Mouse (Mus musculus) thymus, postnatal 0 days (tissue): Measurements from ENCODE around the gene Trarg1. TPM values are rescaled to one million over a fixed set of nuclear protein-coding genes. Genes with fewer than 3 reads are reported as not detected.
"Not testable (repeated sequence)": the region's sequence is repeated elsewhere in the genome, so short reads cannot be mapped to it uniquely, and the experiment has no call there.

Experiments used
- DNase-seq: peaks from one replicate; pipeline ENCODE4 v3.0.0-alpha.2; 2015; ENCODE audit warnings: low spot score
- polyA plus RNA-seq: library from polyadenylated mRNA; unstranded; fragments of >200 nt; fragmentation: Nextera tagmentation; extraction: Ambion mirVana; gene quantifications from 2 replicates; pipeline ENCODE4 v1.2.1, GENCODE M21; 2015

Gene Trarg1
- 1.6 and 1.9 TPM in 2 replicates for polyA plus RNA-seq

DNA sequence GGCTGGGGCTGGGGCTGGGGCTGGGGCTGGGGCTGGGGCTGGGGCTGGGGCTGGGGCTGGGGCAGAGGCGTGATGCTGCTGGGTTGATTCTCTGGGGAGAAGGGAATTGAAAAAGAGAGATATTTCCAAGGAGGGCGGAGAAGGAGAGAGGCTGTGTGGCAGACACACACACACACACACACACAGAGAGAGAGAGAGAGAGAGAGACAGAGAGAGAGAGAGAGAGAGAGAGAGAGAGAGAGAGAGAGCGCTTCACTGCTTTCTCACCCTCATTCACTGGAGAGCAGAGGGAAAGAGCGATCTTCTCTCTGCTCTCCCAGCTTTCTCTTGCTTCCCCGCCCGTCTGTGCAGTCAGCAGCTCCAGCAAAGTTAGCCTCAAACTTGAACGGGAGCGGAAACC, at the start of gene Trarg1:
Trarg1 (plus strand) TSS at position 301 of the 400 bp plus-strand sequence.
- not testable (repeated sequence) for DNase-seq

DNA sequence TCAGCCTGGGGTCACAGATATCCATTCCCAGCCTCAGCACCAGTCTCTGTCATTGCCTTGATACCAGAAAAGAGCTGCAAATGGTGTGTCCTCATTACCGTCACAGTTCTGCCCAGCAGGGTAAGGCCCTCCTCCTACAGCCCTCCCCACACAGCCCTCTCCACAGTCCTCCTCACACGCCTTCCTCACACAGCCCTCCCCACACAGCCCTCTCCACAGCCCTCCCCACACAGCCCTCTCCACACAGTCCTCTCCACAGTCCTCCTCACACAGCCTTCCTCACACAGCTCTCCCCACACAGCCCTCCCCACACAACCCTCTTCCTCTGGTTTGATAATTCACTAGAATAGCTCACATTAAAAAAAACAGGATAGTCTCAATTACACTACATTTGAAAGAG, 49.6 kb upstream of the Trarg1 start:
- no peak for DNase-seq

DNA sequence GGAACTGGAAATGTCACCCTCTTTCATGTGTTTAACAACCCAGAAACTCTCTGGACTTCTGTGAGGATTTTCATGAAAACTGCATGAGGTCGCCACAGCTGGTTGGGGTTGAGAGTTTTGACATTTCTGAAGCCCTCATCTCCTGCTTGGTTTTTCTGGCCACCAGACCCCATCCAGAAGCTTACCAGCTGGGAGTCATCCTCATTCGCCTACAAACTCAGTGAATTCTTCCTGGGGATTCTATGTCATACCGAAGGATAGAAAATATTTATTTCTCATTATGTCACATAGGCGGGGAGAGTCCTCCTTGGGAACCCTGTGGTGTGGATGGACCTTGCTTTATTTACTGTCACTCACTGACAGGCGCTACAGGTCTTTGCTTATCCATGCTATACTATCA, 49.1 kb upstream of the Trarg1 start:
- DNase-seq = no peak

DNA sequence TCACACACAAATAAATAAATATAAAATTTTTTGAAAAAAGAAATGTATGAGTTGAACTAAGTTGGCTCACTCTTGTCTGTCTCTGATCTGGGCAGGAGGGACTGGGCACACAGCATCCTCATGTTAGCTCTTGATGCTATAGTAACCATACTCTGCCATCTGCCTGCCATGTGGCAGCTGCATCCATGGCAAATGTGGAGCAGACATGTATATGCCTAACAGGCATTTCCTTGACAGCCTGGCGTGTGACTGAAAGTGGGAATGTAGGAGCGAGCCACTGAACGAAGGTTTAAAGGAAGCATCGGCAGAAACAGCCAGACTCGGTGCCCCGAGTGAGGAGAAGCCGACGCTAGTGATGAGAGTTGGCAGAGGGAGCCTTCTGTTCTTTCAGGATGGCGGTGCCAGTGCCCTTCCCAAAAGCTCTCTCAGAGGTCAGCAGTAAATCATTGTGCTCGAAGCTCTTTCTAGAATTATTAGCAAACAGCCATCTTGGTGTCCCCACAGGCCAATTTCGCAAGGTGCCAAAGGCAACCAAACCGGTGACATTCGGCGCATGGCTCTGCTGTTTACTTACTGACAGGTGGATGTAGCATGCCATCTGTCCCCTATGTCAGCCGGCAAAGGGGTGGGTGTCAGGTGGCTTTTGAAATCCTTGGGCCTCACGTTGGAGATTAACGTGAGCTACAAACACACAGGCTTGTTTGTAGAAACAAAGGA, 40.2 kb upstream of the Trarg1 start:
- no peak for DNase-seq

DNA sequence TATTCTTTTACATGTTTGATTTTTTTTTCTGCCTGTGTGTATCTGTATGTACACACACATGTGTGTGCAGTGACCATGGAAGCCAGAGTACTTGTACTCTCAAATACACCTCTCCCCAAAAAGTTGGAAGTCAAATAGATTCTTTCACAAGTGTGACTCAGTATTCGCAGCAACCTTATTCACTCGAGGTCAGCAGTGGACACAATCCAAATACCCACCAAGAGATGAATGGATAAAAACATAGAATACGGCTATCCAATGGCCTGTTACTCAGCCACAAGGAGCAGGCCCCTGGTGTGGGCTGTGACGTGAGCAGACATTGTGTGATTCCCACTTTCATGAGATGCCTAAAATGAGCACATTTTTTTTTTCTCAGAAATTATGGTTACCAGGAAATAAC, 39.4 kb upstream of the Trarg1 start:
- no peak for DNase-seq

DNA sequence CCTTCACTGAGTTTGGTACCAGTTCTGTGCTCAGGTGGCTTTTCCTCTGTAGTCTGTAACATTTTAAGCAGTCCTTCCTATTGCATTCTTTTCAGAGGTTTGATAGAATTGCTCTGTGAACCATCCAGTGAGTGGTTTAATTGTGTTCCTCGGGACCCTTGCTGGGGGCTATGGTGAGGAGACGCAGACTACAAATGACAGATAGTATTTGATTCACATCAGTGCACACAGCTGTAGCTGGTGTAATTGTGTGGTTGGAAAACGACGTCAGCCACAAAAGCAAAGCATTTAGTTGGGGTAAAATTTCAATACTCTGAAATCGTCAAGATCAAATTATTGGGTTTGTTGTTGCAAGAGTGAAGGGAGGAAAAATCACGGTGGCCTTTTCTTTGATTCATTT, 35.4 kb upstream of the Trarg1 start:
- no peak for DNase-seq

DNA sequence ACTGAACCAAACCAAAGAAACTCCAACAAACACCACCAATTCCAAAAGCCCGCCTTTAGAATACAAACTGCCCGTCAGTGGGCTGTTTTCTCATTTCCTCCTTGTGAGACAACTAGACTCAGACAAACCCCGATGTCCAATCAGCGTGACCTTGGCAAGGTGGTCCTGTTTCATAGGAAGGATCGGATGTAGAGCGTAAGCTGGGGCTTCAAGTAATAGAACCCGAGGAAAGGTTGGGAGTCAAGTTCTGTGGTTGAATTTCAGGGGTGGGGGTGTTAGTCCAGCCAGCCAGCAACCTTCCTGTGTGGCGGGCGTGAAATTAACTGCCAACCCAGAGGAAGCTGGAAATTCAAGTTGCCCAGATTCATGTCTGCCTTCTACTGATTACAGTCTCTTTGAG, 34.6 kb upstream of the Trarg1 start:
- DNase-seq = no peak

DNA sequence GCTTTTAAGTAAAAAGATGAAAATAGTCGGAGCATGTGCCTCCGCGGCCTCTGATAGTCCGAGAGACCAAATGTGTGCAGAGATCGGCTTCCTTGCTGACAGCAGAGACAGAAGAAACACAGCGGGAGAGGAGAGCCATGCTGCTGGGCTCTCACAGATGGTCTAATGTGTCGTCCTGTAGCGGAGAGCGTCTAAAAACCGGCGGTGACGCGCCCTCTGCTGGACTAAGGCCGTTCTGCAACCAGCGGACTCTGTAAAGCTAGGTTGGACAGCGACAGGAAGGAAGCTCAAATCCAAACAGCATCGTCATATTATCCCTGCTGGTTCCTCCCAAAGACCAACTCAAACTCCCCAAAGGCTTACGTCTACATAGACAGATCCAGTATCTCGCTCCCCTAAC, 33.7 kb upstream of the Trarg1 start:
- DNase-seq = peak; percentile 85

DNA sequence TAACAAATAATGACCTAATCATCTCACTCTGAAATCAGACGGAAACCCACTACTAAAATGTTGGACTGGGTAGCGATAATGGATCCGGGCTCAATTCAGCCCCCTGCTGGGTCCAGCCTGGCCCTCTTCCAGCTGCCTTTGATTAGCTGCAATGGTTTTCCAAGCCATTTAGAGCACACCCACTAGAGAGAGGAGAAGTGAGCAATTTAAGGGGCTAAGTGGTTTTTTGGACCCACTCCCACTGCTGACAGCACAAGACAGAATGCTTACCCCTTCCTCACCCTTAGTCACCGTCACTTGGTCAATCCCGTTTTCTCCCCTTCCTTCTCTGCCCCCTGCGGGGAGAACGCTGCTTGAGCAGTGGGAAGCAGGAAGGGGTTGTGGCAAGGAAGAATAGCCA, 32.5 kb upstream of the Trarg1 start:
- DNase-seq = no peak

DNA sequence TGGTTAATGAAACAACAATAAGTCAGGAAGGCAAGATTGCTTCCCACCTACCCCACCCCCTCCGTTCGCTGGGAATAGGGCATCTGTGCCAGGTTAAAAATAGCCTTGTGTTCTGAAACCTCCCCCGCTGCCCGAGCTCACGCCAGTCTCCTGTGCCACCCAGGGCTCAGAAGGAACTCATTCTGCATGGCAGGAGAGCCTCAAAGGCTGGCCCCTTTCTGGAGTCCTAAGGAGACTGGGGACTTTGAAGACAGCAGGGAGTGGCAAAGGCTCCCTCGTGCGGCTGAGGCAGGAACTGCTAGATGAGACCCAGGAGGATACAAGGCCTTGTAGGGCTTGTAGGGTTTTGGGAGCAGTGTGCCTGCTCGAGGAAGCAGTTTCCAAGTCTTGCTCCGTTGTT, 32.1 kb upstream of the Trarg1 start:
- peak; percentile 80 for DNase-seq

DNA sequence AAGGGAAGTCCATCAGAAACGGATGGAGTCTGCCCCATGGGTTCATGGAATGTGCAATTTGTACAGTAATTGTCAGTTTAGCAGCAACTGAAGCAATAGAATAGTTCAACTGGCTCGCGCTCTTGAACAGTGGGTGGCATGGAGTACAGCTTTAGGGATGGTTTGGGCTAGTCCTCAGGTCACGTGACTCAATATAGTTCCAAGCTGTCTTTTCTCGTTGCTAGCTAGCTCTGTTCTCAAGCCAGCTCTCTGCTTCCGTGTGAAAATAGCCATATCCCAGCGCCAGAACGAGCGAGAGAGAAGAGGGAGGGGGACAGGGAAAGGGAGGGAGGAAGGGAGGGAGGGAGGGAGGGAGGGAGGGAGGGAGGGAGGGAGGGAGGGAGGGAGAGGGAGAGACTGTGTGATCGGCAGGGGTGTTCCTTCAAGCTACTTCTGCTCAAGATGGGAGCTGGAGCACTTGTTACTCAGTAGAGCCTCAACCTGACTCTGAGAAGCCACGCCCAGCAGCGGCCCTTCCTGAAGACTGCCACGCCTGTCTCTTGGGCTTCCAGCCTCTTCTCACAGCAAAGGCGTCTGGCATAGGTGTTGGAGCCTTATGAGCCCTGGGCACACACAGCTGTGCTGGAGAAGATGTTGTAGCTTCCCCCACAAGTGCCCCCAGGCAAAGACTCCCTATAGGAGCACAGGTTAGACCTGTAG, 28.6 kb upstream of the Trarg1 start:
- DNase-seq = no peak

DNA sequence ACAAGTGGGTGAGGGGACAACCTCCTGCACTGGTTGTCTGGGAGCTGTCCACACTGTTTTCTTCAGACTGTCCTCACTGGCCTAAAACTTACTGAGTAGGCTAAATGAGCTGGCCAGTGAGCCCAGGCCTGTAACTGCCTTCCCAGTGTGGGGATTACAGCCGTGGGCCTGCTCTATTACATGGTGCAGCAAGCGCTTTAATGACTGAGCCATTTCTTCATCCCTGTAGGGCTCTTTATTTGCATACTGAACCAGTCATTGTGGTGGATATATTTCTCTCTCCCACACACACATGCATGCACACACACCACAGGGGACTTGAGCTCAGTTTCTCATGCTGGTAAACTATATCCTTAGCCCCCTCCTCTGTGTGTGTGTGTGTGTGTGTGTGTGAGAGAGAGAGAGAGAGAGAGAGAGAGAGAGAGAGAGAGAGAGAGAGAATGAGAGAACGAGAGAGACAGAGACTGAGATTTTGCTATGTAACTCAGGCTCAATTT, 26.7 kb upstream of the Trarg1 start:
- no peak for DNase-seq

DNA sequence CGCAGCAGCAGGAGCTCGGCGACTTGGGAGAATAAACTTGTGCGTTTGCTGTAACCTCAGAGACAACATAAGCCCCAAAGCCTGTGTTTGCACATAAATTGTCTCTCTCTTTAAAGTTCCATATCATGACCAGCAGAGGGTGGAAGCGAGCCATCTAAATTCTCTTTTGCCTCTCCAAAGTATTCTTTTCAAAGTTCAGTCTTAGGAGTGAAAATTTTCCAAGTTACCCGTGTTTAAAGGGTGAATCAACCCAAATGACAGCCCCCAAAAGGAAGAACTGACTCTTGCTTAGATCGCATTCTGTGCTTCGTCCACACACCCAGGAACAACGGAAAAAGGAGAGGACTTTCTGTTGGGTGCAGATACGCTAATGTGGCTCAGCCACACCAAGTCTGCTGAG, 24.5 kb upstream of the Trarg1 start:
- peak; percentile 36 for DNase-seq

DNA sequence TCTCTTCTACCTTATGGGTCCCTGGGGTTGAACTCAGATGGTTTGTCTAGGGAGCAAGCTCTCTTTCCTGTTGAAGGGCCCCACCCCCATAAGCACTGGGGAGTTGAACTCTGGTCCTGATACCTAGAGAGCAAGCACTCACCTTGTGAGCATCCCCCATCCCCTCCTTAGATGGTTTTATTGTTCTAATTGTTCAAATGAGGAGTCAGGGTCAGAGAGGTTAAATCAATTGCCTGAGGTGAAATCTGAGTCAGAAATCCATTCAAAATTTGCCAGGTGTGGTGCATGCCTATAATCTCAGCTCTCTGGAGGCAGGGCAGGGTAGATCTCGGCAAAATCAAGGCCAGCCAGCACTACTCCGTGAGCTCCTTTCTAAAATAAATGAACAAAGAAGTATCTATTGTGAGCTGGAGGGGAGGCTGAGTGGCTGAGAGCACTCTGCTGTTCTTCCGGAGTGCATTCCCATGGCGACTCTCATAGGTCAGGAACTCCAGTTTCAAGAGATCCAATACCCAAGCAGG, 22.1 kb upstream of the Trarg1 start:
- no peak for DNase-seq

DNA sequence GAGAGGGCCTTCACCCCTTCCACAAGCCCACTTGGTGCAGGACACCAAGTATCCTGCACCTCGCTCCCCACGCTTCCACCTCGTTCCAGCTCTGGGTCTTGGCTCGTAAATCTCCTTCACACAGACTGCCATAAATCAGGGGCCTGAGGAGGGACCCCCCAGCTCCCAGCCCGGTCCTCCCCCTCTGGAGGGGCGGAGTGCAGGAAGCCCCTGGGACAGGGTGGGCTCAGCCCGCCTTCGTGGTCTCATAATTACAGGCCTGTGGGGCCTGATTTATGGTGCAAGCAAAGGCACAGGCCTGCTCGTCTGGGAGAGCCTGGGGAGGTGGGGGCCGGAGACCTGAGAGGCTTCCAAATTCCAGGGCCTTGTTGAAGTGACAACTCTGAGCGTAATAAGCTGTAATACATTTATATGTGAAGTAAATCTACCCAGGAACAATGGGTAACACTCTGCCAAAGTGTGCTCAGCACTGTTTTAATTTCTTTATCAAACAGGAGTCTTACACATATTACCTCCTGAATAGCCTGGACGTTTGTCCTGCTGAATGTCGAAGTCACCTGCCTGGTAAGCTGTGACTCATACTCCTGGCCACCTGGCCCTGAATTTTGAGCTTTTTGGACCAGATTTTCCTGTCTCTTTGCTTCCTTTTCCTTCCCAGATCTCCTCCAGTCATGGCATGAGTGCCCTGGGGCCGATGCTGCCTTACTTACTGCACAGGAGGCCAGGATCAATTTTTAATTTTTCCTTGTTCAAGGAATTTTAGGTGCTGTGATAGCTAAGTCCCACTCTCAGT, 20.3 kb upstream of the Trarg1 start:
- no peak for DNase-seq

DNA sequence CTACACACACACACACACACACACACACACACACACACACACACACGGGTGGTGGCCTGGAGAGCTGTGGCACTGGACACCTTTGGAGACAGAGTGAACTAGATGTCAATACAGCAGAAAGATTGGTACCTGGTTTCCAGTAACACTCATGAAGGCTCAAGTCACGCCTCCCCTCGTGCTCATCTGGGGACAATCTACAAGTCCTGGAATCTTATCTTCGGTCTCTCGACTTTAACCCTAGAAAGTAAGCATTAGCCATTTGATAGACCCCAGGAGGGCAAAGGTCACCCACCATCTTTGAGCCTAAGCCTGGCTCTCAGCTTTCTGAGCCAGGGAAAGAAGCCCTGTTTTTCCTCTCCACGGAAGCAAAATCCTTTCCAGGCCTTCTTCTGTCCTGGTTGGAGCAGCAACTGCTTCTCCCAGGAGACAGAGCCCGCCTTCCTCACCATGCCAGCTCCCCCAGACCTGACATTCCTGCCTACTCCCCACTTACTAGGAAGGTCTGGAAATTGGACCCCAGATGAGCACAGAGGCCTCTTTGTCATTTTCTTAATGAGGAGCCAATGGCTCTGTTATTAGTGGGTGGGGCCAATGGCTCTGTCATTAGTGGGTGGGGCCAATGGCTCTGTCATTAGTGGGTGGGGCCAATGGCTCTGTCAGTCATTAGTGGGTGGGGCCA, 17.7 kb upstream of the Trarg1 start:
- DNase-seq = no peak

DNA sequence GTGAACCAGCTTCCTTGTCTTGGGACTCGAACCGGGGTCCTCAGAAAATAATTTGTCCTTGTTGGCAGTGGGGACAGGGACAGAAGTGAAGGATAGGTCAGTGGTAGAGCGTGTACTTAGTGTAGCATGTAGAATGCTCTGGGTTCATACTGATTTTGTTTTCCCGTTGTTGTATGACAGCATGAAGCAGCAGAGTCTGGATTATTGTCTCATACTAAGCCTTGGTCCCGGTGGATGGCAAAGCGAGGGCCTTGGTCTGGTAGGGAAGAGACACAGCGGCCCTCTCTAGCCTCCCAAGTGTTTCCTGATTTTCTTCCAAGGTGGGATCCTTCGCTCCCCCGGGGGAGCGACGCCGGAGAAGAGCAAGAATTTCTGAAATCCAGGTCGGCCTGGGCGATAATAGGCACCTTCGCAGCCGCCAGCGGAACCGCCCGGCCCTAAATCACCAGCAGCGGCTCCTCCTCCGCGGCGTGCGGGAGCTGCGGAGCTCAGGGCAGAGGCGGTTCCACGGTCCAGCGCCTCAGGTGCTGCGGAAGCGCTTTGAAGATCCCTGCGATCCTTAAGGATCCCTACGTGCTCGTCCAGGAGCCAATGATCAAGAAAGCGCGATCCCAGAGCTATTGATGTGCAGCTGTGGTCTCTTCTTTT, 13.5 kb upstream of the Trarg1 start:
- DNase-seq = no peak

DNA sequence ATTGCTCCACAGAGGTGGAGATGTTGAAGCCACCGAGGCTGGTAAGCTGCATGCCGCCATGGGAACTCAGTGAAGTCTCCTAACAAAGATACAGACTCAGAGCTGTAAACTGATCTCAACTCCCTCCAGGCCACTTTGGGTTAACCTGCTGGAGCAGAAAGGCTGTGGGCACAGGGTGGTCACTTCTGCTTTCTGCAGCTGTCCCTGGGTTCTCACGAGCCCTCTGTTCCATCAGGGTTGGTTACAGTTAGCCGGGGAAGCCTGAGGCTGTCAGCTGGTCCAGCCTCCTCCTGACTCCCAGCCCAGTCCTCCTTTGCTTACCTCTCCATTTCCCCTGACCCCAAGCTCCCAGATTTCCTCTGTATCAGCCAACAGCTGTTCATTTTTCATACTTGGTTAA, 11.8 kb upstream of the Trarg1 start:
- DNase-seq = no peak

DNA sequence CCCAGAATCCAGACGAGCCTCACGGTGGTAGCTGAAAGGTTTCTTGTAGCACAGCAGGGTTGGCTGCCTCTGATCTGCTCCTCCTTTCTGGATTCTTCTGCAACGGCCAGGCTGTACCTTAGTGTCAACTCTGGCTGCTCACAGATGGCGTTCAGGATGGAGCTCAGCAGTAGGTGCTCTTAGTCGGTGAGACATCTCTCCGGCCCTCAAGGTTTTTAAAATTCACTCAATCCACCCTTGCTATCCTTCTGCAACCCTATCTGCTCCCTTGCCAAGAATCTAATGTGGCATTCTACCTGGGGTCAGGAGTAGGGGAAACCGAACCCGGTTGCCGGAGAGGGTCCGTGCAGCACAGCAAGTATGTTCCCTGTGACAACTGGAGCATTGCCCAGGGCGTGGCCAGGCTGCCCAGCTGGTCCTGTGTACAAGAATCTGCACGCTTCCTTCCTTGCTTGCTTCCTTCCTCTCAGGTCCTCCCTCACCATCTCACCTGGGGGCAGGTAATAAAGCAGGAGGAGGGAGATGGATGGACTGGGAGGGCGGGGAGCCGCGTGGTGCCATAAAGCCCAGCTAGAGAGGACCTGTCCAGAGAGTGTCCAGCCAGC, 7.6 kb upstream of the Trarg1 start, which contains the start of gene Bhlha9:
Bhlha9 (plus strand) TSS at position 600 of the 605 bp plus-strand sequence.
- DNase-seq = no peak
